Mouse (Mus musculus): ENCODE data around the gene Hist1h2be.
"Not testable (repeated sequence)": the region's sequence is repeated elsewhere in the genome, so short reads cannot be mapped to it uniquely, and the experiment has no call there.

Hist1h2be gene

DNA sequence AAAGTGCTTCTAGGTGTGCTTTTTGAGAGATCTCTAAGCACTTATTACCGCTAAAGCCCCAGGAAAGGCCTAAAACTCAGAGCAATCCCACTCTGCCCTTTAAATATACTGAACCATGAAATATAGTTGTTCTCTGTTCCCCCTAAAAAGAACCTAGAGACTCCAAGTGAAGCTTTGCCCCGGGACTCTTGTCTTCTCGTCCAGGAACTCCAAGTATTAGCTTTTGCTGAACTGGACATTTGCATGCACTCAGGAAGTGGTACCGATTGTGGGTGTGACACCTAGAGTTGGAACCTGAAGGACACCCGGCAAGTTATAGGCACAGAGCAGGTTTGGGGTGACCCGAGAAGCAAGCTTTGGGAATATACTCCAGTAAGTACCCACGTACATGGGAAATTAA lies 29.7 kb downstream of the Hist1h2be start:
- no peak for DNase-seq

DNA sequence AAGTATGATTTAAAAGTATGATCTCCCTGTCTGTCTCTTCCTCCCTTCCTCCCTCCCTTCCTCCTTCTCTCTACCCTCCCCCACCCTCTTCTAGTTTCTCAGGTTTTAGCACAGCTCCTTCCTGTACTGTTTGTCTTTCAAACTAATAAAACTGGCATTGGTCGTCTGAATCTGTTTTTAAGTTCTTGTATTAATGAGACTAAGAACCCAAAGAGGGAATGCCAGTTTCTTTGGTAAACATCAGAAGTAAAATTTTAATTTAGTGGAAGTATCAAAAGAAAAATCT lies 34.0 kb downstream of the Hist1h2be start:
- DNase-seq = no peak

GRCm38 (mm10) chr13:23586099-23586939 lies 34.6 kb downstream of the Hist1h2be start:
- no peak for DNase-seq

- peak; percentile 65 for DNase-seq
Observed at GRCm38 (mm10) chr13:23585442-23586098, 35.4 kb downstream of the Hist1h2be start.

DNA sequence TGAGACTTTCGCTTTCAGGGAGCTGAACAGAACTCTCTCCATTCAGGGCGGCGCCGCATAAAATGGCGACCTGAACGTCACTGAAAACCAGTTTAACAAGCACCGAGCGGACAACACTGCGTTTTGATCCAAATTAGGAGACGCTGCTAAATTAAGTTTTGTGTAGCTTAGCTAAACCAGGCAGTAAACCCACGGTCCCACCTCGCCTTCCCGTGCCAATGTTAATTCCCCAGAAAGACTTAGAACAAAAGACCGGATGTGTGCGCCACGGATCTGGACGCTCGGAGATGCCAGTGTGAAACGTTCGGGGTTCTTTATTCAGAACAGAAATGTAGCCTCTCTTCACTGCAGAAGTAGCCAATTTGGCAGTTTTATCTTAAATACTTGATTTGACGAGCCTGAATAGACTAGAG lies 35.9 kb downstream of the Hist1h2be start:
- DNase-seq = peak; percentile 68

DNA sequence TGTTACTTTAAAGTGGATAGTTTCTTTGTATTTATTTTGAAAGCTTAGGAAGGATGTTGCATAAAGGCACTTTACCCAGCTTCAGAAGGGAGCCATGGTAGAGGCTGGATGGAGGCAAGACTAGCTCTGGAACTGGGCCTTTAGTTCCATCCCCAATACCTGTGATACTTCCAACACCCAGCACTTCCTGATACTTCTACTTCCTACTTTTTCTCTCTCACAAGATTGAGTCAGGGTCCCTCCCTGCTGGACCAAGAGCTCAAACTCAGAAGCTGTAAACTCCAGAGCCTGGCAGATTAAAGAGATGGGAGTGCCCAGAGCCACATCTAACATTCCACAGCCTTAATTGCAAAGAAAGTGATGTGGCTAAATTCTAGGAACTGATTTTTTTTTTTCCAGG lies 36.6 kb downstream of the Hist1h2be start:
- no peak for DNase-seq

DNA sequence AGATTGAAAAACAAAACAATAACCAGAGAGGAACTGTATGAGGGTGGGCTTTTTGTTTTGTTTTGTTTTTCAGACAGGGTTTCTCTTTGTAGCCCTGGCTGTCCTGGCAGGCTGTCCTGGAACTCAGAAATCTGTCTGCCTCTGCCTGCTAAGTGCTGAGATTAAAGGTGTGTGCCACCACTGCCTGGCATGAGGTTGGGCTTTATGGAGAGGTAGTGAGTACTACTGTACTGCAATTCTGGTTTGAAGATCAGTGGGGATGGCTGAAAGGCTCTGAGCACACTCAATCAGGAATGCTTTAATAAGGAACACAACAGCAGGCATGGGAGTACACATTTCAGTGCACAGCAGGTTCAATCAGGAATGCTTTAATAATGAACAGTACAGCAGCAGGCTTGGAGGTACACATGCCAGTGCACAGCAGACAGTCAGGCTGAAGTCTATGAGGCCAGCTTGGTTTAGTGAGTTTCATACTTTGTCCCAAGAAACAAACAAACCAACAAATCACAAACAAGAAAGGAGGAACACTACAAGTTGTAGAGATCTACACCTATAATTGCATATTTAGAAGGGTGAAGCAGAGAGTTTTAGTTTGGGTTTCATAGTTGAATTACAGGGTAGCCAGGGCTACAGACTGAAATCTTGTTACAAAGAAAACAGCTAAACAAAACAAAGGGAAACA lies 37.4 kb downstream of the Hist1h2be start:
- no peak for DNase-seq

GRCm38 (mm10) chr13:23582219-23583056 lies 38.5 kb downstream of the Hist1h2be start:
- DNase-seq = no peak

- peak; percentile 95 for DNase-seq
Observed at GRCm38 (mm10) chr13:23581408-23582218, 39.3 kb downstream of the Hist1h2be start, which contains the start of gene Hist1h4d. TSS of gene Hist1h4d (plus strand) at chr13:23581598.

GRCm38 (mm10) chr13:23577835-23578234 lies 43.1 kb downstream of the Hist1h2be start:
- no peak for DNase-seq

DNA sequence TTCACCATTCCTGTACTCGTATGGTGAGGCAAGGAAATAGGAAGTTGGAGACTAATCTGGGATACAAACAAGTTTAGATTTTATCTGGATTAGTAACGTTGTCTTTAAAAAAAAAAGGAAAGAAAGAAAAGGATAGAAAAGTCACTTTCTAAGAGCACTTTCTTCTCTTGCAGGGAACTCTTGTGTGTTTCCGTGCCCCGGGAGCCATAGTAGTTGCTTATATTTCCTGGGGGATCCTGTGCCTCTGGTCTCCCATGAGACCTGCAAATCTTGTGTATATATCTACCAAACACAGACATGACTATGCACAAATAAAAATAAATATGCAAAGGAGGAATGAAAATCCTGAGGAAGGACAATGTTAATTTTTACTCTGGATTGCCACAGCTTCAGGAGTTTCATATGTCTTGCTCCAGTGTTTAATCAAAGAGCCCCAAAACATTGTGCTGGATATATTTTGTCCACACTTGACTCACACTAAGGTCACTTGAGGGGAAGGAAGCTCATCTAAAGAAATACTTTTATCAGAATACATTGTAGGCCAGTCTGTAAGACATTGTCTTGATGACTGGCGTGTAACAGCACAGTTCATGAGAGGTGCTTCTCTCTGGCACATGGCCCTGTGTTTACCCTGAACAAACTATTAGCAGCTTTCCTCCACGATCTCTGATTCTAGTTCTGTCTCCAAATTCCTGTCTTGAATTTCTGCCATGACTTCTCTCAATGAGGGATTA lies 43.9 kb downstream of the Hist1h2be start:
- DNase-seq = no peak

GRCm38 (mm10) chr13:23576351-23576881 lies 44.5 kb downstream of the Hist1h2be start:
- DNase-seq = no peak

DNA sequence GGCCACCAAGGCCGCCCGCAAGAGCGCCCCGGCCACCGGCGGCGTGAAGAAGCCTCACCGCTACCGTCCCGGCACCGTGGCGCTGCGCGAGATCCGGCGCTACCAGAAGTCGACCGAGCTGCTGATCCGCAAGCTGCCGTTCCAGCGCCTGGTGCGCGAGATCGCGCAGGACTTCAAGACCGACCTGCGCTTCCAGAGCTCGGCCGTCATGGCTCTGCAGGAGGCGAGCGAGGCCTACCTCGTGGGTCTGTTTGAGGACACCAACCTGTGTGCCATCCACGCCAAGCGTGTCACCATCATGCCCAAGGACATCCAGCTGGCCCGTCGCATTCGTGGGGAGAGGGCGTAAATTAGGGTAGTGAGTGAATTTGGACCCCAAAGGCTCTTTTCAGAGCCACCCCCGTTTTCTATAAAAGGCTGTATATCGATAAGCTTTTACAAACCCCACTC lies 45.0 kb downstream of the Hist1h2be start:
- not testable (repeated sequence) for DNase-seq

- peak; percentile 17 for DNase-seq
Observed at GRCm38 (mm10) chr13:23575271-23575851, 45.6 kb downstream of the Hist1h2be start, which contains the start of gene Hist1h3d. TSS of gene Hist1h3d (plus strand) at chr13:23575763.

- not testable (repeated sequence) for DNase-seq
Observed at GRCm38 (mm10) chr13:23574546-23575170, 46.3 kb downstream of the Hist1h2be start.

DNA sequence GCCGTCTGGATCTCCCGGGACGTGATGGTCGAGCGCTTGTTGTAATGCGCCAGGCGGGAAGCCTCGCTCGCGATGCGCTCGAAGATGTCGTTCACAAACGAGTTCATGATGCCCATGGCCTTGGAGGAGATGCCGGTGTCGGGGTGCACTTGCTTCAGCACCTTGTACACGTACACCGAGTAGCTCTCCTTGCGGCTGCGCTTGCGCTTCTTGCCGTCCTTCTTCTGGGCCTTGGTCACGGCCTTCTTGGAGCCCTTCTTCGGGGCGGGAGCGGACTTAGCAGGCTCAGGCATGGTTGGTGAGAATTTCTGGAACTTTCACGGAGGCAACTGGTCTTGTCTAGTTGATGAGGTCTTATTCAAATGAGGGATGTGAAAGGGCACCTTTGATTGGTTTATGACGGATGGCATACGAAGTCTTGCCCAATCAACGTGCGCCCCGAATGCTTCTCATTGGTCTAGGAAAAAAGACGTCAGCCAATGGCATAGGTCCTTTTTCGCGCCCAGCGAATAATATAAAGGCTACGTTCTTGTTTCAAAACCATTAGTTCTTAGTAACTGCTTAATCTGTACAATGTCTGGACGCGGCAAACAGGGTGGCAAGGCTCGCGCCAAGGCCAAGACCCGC lies 46.9 kb downstream of the Hist1h2be start, which contains the start of the genes Hist1h2bf and Hist1h2ad:
TSS of gene Hist1h2bf (minus strand) at position 299 of the 627 bp plus-strand sequence.
TSS of gene Hist1h2ad (plus strand) at position 484 of the 627 bp plus-strand sequence.
- DNase-seq = peak; percentile 68

DNA sequence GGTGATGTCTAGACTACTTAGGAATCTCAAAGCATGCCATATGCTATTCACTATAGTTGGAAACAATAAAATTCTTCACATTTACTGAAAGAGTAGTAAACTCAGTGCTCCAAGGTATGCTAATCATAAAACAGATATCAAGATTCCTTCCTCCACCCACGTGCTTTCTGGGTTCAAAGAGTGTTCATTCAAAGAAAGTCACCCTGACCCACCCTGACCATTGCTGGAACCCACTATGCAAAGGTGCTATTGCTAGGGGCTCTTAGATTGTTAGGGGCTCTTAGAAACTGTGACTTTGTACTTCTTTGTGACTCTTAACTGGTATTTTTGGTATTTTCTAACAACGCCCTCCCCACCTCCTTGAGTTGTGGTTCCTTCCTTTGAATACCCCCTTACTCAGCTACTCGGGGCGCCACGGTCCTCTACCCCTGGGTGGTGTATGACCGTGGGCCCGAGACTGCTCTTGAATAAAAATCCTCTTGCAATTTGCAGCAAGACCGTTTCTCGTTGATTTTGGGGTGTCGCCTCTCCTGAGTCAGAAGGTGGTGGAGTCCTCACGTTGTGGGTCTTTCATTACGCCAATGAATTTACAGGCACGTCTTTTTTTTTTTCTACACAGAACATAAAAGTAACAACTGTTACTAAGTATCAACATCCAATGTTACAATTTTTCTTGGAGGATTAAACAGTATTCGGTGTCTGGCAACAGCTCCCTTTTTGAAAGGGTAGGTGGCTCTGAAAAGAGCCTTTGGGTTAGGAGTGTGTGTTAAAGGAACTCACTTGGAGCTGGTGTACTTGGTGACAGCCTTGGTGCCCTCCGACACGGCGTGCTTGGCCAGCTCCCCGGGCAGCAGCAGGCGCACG lies 47.7 kb downstream of the Hist1h2be start:
- not testable (repeated sequence) for DNase-seq
